Mouse (Mus musculus) testis, adult 2 months (tissue): ENCODE measurements around the gene Klf17. TPM values are rescaled to one million over a fixed set of nuclear protein-coding genes. Genes with fewer than 3 reads are reported as not detected.

Source experiments
- H3K27ac ChIP-seq: fragments of 200-500 bp; 2 replicates; pipeline ENCODE4 v1.5.1; 2012; ENCODE audit warnings: low read depth, low read length; ENCODE audit not compliant: control insufficient read depth, insufficient read depth
- H3K27me3 ChIP-seq: fragments of 200-500 bp; 2 replicates; pipeline ENCODE4 v1.6.1; 2012; ENCODE audit warnings: mild to moderate bottlenecking, low read length, moderate library complexity; ENCODE audit not compliant: control insufficient read depth, insufficient read depth
- H3K36me3 ChIP-seq: fragments of 200-500 bp; 2 replicates; pipeline ENCODE4 v1.6.1; 2012; ENCODE audit warnings: mild to moderate bottlenecking, low read length; ENCODE audit not compliant: control insufficient read depth, insufficient read depth
- H3K4me1 ChIP-seq: fragments of 200-500 bp; 2 replicates; pipeline ENCODE4 v1.6.1; 2012; ENCODE audit warnings: low read length; ENCODE audit not compliant: control insufficient read depth, insufficient read depth
- H3K4me3 ChIP-seq: fragments of 200-500 bp; 2 replicates; pipeline ENCODE4 v1.5.1; 2012; ENCODE audit warnings: low read depth, mild to moderate bottlenecking, low read length, moderate library complexity, mixed read lengths; ENCODE audit not compliant: control insufficient read depth
- CTCF ChIP-seq: fragments of 200-500 bp; IDR thresholded peaks from 2 replicates; pipeline ENCODE4 v1.5.1; 2012; ENCODE audit warnings: low read depth, mild to moderate bottlenecking, inconsistent platforms, low read length, moderate library complexity; ENCODE audit not compliant: control insufficient read depth, insufficient read depth, insufficient replicate concordance
- POLR2A ChIP-seq: fragments of 200-500 bp; IDR thresholded peaks from 2 replicates; pipeline ENCODE4 v1.6.1; 2012; ENCODE audit warnings: low read depth, mild to moderate bottlenecking, inconsistent platforms, low read length, moderate library complexity; ENCODE audit not compliant: control insufficient read depth
- polyA plus RNA-seq: library from polyadenylated mRNA; depleted of rRNA; stranded (reverse); fragments of >200 nt; gene quantifications from 2 replicates; pipeline ENCODE4 v1.2.3, GENCODE M21; 2012; rRNA removed

Klf17 gene
- polyA plus RNA-seq, 1 experiment = 33.3 TPM

GRCm38 (mm10) chr4:117724112-117724511 lies 41.3 kb downstream of the Klf17 start, which contains the start of gene Gm12845:
Gene Gm12845 (plus strand): TSS chr4:117724412.
- TF ChIP-seq POLR2A = no peak
- TF ChIP-seq CTCF = no peak
- H3K4me1 ChIP-seq = no peaks in the 10 kb centered on the region
- no peak within 1 kb of the TSS for H3K27ac ChIP-seq
- no peaks in the 10 kb centered on the region for H3K36me3 ChIP-seq
- no peak within 1 kb of the TSS for H3K4me3 ChIP-seq
- no peaks in the 10 kb centered on the region for H3K27me3 ChIP-seq

GRCm38 (mm10) chr4:117713303-117714098 lies 51.9 kb downstream of the Klf17 start:
- no peak for TF ChIP-seq POLR2A
- no peak for TF ChIP-seq CTCF
- H3K4me1 ChIP-seq = no peaks in the 10 kb centered on the region
- H3K27ac ChIP-seq = no peak overlapping the region
- H3K4me3 ChIP-seq = no peak overlapping the region
- H3K27me3 ChIP-seq = no peaks in the 10 kb centered on the region
- H3K36me3 ChIP-seq = no peaks in the 10 kb centered on the region

- H3K4me1 ChIP-seq = no peaks in the 10 kb centered on the region
- no peak overlapping the region for H3K4me3 ChIP-seq
- H3K27me3 ChIP-seq = no peaks in the 10 kb centered on the region
- TF ChIP-seq POLR2A (no peak), CTCF (no peak)
- no peak overlapping the region for H3K27ac ChIP-seq
- no peaks in the 10 kb centered on the region for H3K36me3 ChIP-seq
Observed at GRCm38 (mm10) chr4:117712314-117712713, 53.1 kb downstream of the Klf17 start.

- H3K27ac ChIP-seq = no peak overlapping the region
- no peaks in the 10 kb centered on the region for H3K36me3 ChIP-seq
- no peak for TF ChIP-seq POLR2A
- TF ChIP-seq CTCF = no peak
Observed at GRCm38 (mm10) chr4:117708780-117709550, 56.5 kb downstream of the Klf17 start.

More at GRCm38 (mm10) chr4:117708780-117709550, 56.5 kb downstream of the Klf17 start:
- Histone ChIP-seq H3K4me3 (no peak overlapping the region), H3K27me3 (no peaks in the 10 kb centered on the region), H3K4me1 (no peaks in the 10 kb centered on the region)

Other genes with a start within 250 kb of the Klf17 start
- 76.7 and 84.3 TPM in 2 replicates for gene Eri3, start 215.3 kb downstream of the Klf17 start, polyA plus RNA-seq
- gene Dmap1, start 83.4 kb downstream of the Klf17 start, polyA plus RNA-seq = 37.8 and 42.0 TPM in 2 replicates
- gene Gm12845, start 41.2 kb downstream of the Klf17 start, polyA plus RNA-seq = not detected in 2 replicates
- 6.4 and 7.4 TPM in 2 replicates for gene Slc6a9, start 68.9 kb upstream of the Klf17 start, polyA plus RNA-seq
- gene Ccdc24, start 106.9 kb upstream of the Klf17 start, polyA plus RNA-seq = 137 and 146 TPM in 2 replicates
- gene B4galt2, start 117.8 kb upstream of the Klf17 start, polyA plus RNA-seq = 28.5 and 33.1 TPM in 2 replicates
- 214 and 232 TPM in 2 replicates for gene Atp6v0b, start 121.7 kb upstream of the Klf17 start, polyA plus RNA-seq
- gene Dph2, start 126.4 kb upstream of the Klf17 start, polyA plus RNA-seq = 6.6 and 8.2 TPM in 2 replicates
- 207 and 222 TPM in 2 replicates for gene Ipo13, start 149.4 kb upstream of the Klf17 start, polyA plus RNA-seq
- 9.0 and 10.2 TPM in 2 replicates for gene Artn, start 164.1 kb upstream of the Klf17 start, polyA plus RNA-seq